Mouse (Mus musculus) limb, embryonic 15.5 days (tissue): ENCODE measurements around the gene AA467197. TPM values are rescaled to one million over a fixed set of nuclear protein-coding genes. Genes with fewer than 3 reads are reported as not detected.

Experiments
- ATAC-seq: fragments of 200-750 bp; cut with Nextera tagmentation; 2 replicates; pipeline ENCODE4 v1.8.0; 2017; ENCODE audit warnings: low read depth, moderate TSS enrichment; ENCODE audit not compliant: insufficient number of reproducible peaks, low FRiP score, low TSS enrichment
- H3K27ac ChIP-seq: fragments of 300-500 bp; sonication (generic); 2 replicates; pipeline ENCODE4 v1.5.1; 2015; ENCODE audit warnings: moderate library complexity, mild to moderate bottlenecking, inconsistent platforms
- H3K27me3 ChIP-seq: fragments of 300-500 bp; sonication (generic); 2 replicates; pipeline ENCODE4 v1.6.1; 2015; ENCODE audit warnings: inconsistent platforms
- H3K36me3 ChIP-seq: fragments of 300-500 bp; sonication (generic); 2 replicates; pipeline ENCODE4 v1.6.1; 2015; ENCODE audit warnings: inconsistent platforms
- H3K4me1 ChIP-seq: fragments of 300-500 bp; sonication (generic); 2 replicates; pipeline ENCODE4 v1.6.1; 2015; ENCODE audit warnings: inconsistent platforms
- H3K4me2 ChIP-seq: fragments of 300-500 bp; sonication (generic); 2 replicates; pipeline ENCODE4 v1.6.1; 2015; ENCODE audit warnings: mild to moderate bottlenecking, inconsistent platforms
- H3K4me3 ChIP-seq: fragments of 300-500 bp; sonication (generic); 2 replicates; pipeline ENCODE4 v1.5.1; 2015; ENCODE audit warnings: mild to moderate bottlenecking, inconsistent platforms
- H3K9ac ChIP-seq: fragments of 300-500 bp; sonication (generic); 2 replicates; pipeline ENCODE4 v1.6.1; 2015; ENCODE audit warnings: inconsistent platforms
- H3K9me3 ChIP-seq: fragments of 300-500 bp; sonication (generic); 2 replicates; pipeline ENCODE4 v1.6.1; 2016; ENCODE audit warnings: inconsistent platforms
- WGBS: fragments of 180-500 bp; shearing (Covaris S2); methylation state at CpG from one replicate; pipeline ENCODE4 v1.1.7; 2015; 5-methylcytosine and 5-hydroxymethylcytosine counted together
- microRNA counts: library from miRNA; unstranded; fragments of <30 nt; microRNA quantifications from one replicate; lab custom pipeline; 2016
- microRNA-seq: library from miRNA; unstranded; fragments of <30 nt; microRNA quantifications from one replicate; pipeline ENCODE4, GENCODE M21; 2016
- polyA plus RNA-seq: library from polyadenylated mRNA; unstranded; fragments of >200 nt; fragmentation: Nextera tagmentation; extraction: Ambion mirVana; gene quantifications from 2 replicates; pipeline ENCODE4 v1.2.1, GENCODE M21; 2015

Gene AA467197
- polyA plus RNA-seq, 1 experiment from 2014 or later = 0.35 TPM

GRCm38 (mm10) chr2:122681379-122682137 lies 44.8 kb downstream of the AA467197 start:
- Histone ChIP-seq H3K9ac (no peak overlapping the region), H3K4me1 (no peaks in the 10 kb centered on the region), H3K27ac (no peak overlapping the region), H3K27me3 (no peaks in the 10 kb centered on the region), H3K4me2 (no peak overlapping the region), H3K9me3 (peaks cover 10% of the 10 kb centered on the region), H3K4me3 (no peak overlapping the region), H3K36me3 (peaks cover 3% of the 10 kb centered on the region; the same call in 1 of the 2 replicates)
- whole genome bisulfite sequencing = 85% methylated on average over 5 of the region's 5 CpGs
- peak; percentile 80 for ATAC-seq

- H3K4me3 ChIP-seq = no peak overlapping the region
Measured at GRCm38 (mm10) chr2:122682520-122682919, 45.7 kb downstream of the AA467197 start.

GRCm38 (mm10) chr2:122683641-122684040 lies 46.9 kb downstream of the AA467197 start:
- Histone ChIP-seq H3K4me2 (no peak overlapping the region), H3K9me3 (peaks cover 10% of the 10 kb centered on the region), H3K4me1 (no peaks in the 10 kb centered on the region), H3K36me3 (peaks cover 10% of the 10 kb centered on the region; the same call in 1 of the 2 replicates), H3K27me3 (no peaks in the 10 kb centered on the region), H3K4me3 (no peak overlapping the region), H3K27ac (no peak overlapping the region), H3K9ac (no peak overlapping the region)
- ATAC-seq = no peak
- WGBS = 83% methylated on average over 1 of the region's 1 CpGs

More at GRCm38 (mm10) chr2:122682520-122682919, 45.7 kb downstream of the AA467197 start:
- H3K27me3 ChIP-seq = no peaks in the 10 kb centered on the region
- peaks cover 3% of the 10 kb centered on the region; the same call in 1 of the 2 replicates for H3K36me3 ChIP-seq
- peaks cover 10% of the 10 kb centered on the region for H3K9me3 ChIP-seq
- H3K27ac ChIP-seq = no peak overlapping the region
- H3K4me2 ChIP-seq = no peak overlapping the region
- ATAC-seq = no peak
- 90% methylated on average over 2 of the region's 2 CpGs for WGBS
- no peak overlapping the region for H3K9ac ChIP-seq
- H3K4me1 ChIP-seq = no peaks in the 10 kb centered on the region

- WGBS = 71% methylated on average over 6 of the region's 6 CpGs
- no peaks in the 10 kb centered on the region for H3K27me3 ChIP-seq
- no peak overlapping the region for H3K4me3 ChIP-seq
- no peaks in the 10 kb centered on the region for H3K4me1 ChIP-seq
- H3K36me3 ChIP-seq = peaks cover 10% of the 10 kb centered on the region; the same call in 1 of the 2 replicates
- no peak overlapping the region for H3K9ac ChIP-seq
- H3K27ac ChIP-seq = no peak overlapping the region
- H3K4me2 ChIP-seq = no peak overlapping the region
- peaks cover 6% of the 10 kb centered on the region for H3K9me3 ChIP-seq
- ATAC-seq = no peak
Measured at GRCm38 (mm10) chr2:122686665-122687064, 49.9 kb downstream of the AA467197 start.

MicroRNA genes within 50 kb of the gene (microRNA counts, 519-probe panel; counts per million panel counts)
- not detected for microRNA mmu-miR-147 (lab: Ali Mortazavi, UCI)

Small RNA genes lying within 50 kb of the gene (microRNA-seq; reads per million reads assigned to microRNA genes)
- 5.1 reads per million, percentile 16 among the genes with 10 or more reads in this experiment for gene Mir147

Other genes starting within 250 kb of the AA467197 start
- 0.73 and 1.5 TPM in 2 replicates for gene Slc28a2, start 210.5 kb upstream of the AA467197 start, polyA plus RNA-seq
- gene Gm14085, start 152.0 kb upstream of the AA467197 start, polyA plus RNA-seq = not detected in 2 replicates
- 40.2 and 90.6 TPM in 2 replicates for gene Gatm, start 25.7 kb upstream of the AA467197 start, polyA plus RNA-seq
- gene Slc30a4, start 65.7 kb downstream of the AA467197 start, polyA plus RNA-seq = 9.4 and 12.8 TPM in 2 replicates
- 47.5 and 48.0 TPM in 2 replicates for gene Bloc1s6, start 101.5 kb downstream of the AA467197 start, polyA plus RNA-seq
- gene Sqor, start 128.3 kb downstream of the AA467197 start, polyA plus RNA-seq = 8.0 and 10.3 TPM in 2 replicates